Mouse (Mus musculus) ovary, adult 18-20 months (tissue): ENCODE measurements around the gene Tubb5.

Experiments
- DNase-seq: peaks from one replicate; pipeline ENCODE4 v3.0.0; 2022; ENCODE audit warnings: low spot score, mixed read lengths

Tubb5 gene

DNA sequence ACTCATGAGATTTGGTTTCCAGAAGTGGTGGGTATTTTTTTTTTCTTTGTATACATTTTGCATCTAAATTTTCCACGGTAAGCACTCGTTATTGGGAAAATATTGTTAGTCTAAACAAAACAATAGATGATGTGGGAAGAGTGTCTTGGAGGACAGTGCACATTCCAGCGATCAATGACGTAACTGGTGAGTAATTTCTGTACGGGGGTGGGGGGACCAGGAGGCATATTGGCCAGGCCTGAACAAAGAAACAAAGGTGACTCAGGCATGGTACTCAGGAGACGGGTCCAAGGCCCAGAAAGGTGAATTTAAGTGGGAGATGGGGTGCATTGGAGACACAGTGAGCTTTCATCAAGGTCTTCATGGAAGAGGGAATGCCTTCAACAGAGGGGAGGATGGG is 42.5 kb downstream of the Tubb5 start:
- DNase-seq: no peak

DNA sequence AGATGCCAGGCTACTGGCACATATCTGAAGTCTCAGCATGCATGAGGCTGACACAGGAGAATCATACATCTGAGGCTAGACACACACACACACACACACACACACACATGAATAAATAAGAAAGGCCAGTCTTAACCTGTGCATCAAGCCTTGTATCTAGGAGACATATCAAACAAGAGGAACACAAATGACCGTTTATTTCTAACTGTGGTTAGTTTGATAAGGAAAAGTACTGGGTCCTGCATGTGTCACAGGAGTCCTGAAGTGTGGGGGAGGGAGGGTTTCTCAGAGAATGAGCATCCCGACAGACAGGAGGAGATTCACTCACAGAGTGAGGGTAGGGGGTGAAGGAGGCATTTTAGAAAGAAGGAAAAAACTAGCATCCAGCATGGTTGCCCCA is 43.0 kb downstream of the Tubb5 start:
- DNase-seq: no peak

DNA sequence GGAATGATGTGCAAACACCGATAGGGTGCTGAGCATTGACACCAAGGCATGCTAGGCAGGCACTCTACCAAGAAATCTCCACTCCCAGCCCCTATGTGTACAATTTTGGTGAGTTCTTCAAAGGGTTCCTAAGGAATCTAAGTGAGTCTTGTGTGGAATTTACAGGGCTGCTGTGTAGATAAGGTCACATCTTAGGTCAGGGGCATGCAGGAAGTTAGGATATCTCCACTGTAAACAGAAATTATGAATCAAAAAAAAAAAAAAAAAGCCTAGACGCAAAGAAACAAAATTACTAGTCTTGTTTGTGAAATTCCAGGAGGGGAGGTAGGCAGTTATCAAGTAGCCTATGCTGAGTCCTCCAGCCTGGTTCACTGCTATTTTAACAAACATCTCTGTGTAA is 45.3 kb downstream of the Tubb5 start:
- no peak for DNase-seq

DNA sequence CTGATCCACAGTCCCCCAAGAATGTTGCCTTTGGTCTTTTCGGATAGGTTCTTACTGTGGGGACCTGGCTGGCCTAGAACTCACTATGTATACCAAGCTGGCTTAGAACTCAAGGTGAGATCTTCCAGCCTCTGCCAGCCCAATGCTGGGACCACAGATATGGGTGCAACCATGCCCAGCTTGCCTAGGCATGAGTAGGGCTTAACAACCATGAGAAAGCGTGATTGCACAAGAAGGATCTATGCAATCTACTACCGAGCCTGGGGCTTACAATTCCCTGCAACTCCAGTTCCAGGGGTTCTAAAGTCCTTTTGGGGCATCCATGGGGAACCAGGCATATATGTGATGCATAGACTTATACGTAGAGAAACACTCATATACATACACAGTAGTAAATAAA is 47.2 kb downstream of the Tubb5 start:
- DNase-seq: no peak

DNA sequence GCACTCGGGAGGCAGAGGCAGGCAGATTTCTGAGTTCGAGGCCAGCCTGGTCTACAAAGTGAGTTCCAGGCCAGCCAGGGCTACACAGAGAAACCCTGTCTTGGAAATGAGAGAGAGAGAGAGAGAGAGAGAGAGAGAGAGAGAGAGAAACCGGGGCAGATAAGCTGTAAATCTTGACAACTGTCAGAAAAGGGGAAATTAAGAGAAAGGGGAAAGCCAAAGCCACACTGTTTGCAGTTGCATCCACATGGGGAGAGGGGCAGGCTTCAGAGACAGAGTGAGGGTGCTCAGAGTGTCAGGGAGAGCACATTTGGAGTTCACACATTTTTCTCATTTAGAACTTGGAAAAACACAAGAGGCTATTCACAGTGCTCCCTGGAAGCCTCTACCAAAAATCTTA is 50.1 kb downstream of the Tubb5 start:
- no peak for DNase-seq

DNA sequence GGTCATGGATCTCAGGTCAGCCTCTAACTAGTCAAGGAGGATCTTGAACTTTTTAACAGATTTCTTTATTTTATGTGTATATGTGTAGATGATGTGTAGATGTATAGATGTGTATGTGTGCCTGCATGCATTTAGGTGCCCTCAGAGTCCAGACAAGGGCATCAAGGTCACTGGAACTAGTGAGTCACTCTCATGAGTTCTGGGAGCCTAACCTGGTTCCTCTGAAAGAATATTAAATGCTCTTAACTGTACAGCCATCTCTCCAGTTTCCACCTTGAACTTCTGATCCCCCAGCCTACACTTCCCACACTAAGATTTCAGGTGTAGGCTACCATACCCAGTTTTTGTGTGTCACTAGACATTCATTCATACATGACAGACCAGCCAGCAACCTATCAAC is 50.6 kb downstream of the Tubb5 start:
- DNase-seq: no peak

DNA sequence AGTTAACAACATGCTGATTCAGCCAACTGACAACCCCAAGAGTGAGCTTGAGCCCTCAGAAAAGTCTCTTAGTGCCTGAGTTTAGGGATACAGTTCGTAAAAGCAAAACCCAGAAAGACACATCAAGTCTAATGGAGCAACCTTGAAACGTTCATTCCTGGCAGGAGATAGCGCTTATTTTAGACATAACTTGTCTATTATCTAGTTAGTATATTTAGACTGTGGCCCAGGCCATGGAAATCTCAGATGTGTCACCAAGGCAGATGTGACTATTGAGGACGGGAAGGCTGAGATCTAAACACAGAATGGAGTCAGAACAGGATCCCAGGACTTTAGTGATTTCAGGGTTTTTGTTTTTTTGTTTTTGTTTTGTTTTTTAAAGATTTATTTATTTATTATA is 53.0 kb downstream of the Tubb5 start:
- DNase-seq: no peak

DNA sequence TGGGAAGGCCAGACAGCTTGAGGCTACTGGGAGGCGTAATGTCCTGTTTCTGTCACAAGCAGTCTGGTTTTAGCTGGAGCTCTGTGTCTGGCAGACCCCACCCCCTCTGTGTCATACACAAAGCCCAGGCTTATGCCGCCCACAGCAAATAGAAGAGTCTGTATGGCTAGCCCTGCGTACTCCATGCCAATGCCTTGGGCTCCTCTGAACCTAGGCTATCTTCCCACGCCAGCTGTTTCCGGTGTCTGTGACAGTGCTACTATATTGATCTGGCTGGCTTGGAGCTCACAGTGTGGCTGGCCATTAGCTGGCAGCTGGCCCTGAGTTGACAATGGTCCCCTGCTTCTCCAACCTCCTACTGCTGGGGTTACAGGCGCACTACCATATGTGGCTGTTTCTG is 54.2 kb downstream of the Tubb5 start:
- DNase-seq: no peak
